Mouse (Mus musculus): ENCODE results near the gene Zfp821. TPM values are rescaled to one million over a fixed set of nuclear protein-coding genes. Genes with fewer than 3 reads are reported as not detected.
"Not testable (repeated sequence)": the region's sequence is repeated elsewhere in the genome, so short reads cannot be mapped to it uniquely, and the experiment has no call there.

Zfp821 gene
- total RNA-seq, 2 experiments from 2014 or later: 7.3 to 8.7 TPM

GRCm38 (mm10) chr8:109706874-109707237, 1.5 kb downstream of the Zfp821 start:
- peak; percentile 80 for ATAC-seq (replicated peaks; ENCODE audit: low FRiP score, low TSS enrichment, poor library complexity, severe bottlenecking)

- no peak for ATAC-seq (replicated peaks; ENCODE audit: low FRiP score, low TSS enrichment, poor library complexity, severe bottlenecking)
These were observed 2.6 kb downstream of the Zfp821 start for GRCm38 (mm10) chr8:109707921-109708320.

- ATAC-seq (replicated peaks; ENCODE audit: low FRiP score, low TSS enrichment, poor library complexity, severe bottlenecking): no peak
These were observed 7.2 kb downstream of the Zfp821 start for GRCm38 (mm10) chr8:109712521-109712920.

GRCm38 (mm10) chr8:109714961-109715360, 9.6 kb downstream of the Zfp821 start:
- no peak for ATAC-seq (replicated peaks; ENCODE audit: low FRiP score, low TSS enrichment, poor library complexity, severe bottlenecking)

GRCm38 (mm10) chr8:109725106-109725505, 19.8 kb downstream of the Zfp821 start:
- ATAC-seq (replicated peaks; ENCODE audit: low FRiP score, low TSS enrichment, poor library complexity, severe bottlenecking): no peak

- ATAC-seq (replicated peaks; ENCODE audit: low FRiP score, low TSS enrichment, poor library complexity, severe bottlenecking): no peak
These were observed 25.7 kb downstream of the Zfp821 start for GRCm38 (mm10) chr8:109731012-109731411.

GRCm38 (mm10) chr8:109734018-109734417, 28.7 kb downstream of the Zfp821 start:
- no peak for ATAC-seq (replicated peaks; ENCODE audit: low FRiP score, low TSS enrichment, poor library complexity, severe bottlenecking)

- ATAC-seq (replicated peaks; ENCODE audit: low FRiP score, low TSS enrichment, poor library complexity, severe bottlenecking): peak; percentile 42
These were observed 31.5 kb downstream of the Zfp821 start for GRCm38 (mm10) chr8:109736819-109737218.

- peak; percentile 78 for ATAC-seq (replicated peaks; ENCODE audit: low FRiP score, low TSS enrichment, poor library complexity, severe bottlenecking)
These were observed 32.1 kb downstream of the Zfp821 start, which contains the start of gene Atxn1l for GRCm38 (mm10) chr8:109737237-109738048. Atxn1l (minus strand) TSS chr8:109737739.

- peak; percentile 2; the same call in 1 of the 2 replicates for ATAC-seq (replicated peaks; ENCODE audit: low FRiP score, low TSS enrichment, poor library complexity, severe bottlenecking)
These were observed 32.7 kb downstream of the Zfp821 start for GRCm38 (mm10) chr8:109738049-109738380.

- ATAC-seq (replicated peaks; ENCODE audit: low FRiP score, low TSS enrichment, poor library complexity, severe bottlenecking): no peak
These were observed 42.3 kb downstream of the Zfp821 start for GRCm38 (mm10) chr8:109747468-109748199.

GRCm38 (mm10) chr8:109750274-109750673, 44.9 kb downstream of the Zfp821 start:
- no peak for ATAC-seq (replicated peaks; ENCODE audit: low FRiP score, low TSS enrichment, poor library complexity, severe bottlenecking)

GRCm38 (mm10) chr8:109750699-109751098, 45.4 kb downstream of the Zfp821 start:
- peak; percentile 94 for ATAC-seq (replicated peaks; ENCODE audit: low FRiP score, low TSS enrichment, poor library complexity, severe bottlenecking)

- no peak for ATAC-seq (replicated peaks; ENCODE audit: low FRiP score, low TSS enrichment, poor library complexity, severe bottlenecking)
These were observed 46.6 kb downstream of the Zfp821 start for GRCm38 (mm10) chr8:109751731-109752485.

GRCm38 (mm10) chr8:109754696-109755095, 49.4 kb downstream of the Zfp821 start:
- no peak for ATAC-seq (replicated peaks; ENCODE audit: low FRiP score, low TSS enrichment, poor library complexity, severe bottlenecking)

- ATAC-seq (replicated peaks; ENCODE audit: low FRiP score, low TSS enrichment, poor library complexity, severe bottlenecking): not testable (repeated sequence)
These were observed 50.2 kb downstream of the Zfp821 start for GRCm38 (mm10) chr8:109755554-109755953.

GRCm38 (mm10) chr8:109756849-109757248, 51.5 kb downstream of the Zfp821 start:
- ATAC-seq (replicated peaks; ENCODE audit: low FRiP score, low TSS enrichment, poor library complexity, severe bottlenecking): no peak

GRCm38 (mm10) chr8:109759426-109759825, 54.1 kb downstream of the Zfp821 start:
- no peak for ATAC-seq (replicated peaks; ENCODE audit: low FRiP score, low TSS enrichment, poor library complexity, severe bottlenecking)

- no peak for ATAC-seq (replicated peaks; ENCODE audit: low FRiP score, low TSS enrichment, poor library complexity, severe bottlenecking)
These were observed 54.9 kb downstream of the Zfp821 start for GRCm38 (mm10) chr8:109760221-109760620.

- no peak for ATAC-seq (replicated peaks; ENCODE audit: low FRiP score, low TSS enrichment, poor library complexity, severe bottlenecking)
These were observed 58.7 kb downstream of the Zfp821 start for GRCm38 (mm10) chr8:109764031-109764430.
